Mouse (Mus musculus) large intestine, adult 2 months (tissue): ENCODE measurements around the gene Rcor3. TPM values are rescaled to one million over a fixed set of nuclear protein-coding genes. Genes with fewer than 3 reads are reported as not detected.
A peak's percentile ranks its signal among the peaks of the same experiment; 100 is the strongest.

Experiments
- DNase-seq: peaks from one replicate; pipeline ENCODE4 v3.0.0-alpha.2; 2012; ENCODE audit warnings: low read depth, low spot score
- WGBS: fragments of 180-500 bp; shearing (Covaris S2); methylation state at CpG from one replicate; pipeline ENCODE4 v1.1.7; 2018; 5-methylcytosine and 5-hydroxymethylcytosine counted together
- polyA plus RNA-seq: library from polyadenylated mRNA; depleted of rRNA; stranded (reverse); fragments of >200 nt; gene quantifications from 2 replicates; pipeline ENCODE4 v1.2.3, GENCODE M21; 2012

Rcor3 gene
- polyA plus RNA-seq, 1 experiment = 10.0 TPM

DNA sequence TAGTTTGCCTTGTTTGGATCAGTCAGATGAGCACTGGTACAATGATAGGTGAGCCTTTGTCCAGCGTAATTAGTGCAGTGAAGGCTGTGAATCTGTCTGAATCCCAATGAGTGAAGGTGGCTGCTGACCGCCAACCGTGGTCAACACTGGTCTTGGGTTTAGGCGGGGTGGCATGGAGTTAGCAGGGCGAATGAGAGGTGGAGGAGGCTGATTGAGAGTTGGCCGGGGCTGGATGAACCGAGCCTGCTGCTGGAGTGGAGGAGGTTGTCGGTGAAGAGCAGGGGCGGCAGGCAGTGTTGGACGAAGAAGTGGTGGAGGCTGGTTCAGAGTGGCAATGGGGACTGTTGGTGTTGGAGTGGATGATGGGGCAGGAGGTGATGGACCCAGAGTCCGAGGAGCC is 37.1 kb downstream of the Rcor3 start:
- no peak for DNase-seq
- WGBS = 94% methylated on average over 11 of the region's 11 CpGs

DNA sequence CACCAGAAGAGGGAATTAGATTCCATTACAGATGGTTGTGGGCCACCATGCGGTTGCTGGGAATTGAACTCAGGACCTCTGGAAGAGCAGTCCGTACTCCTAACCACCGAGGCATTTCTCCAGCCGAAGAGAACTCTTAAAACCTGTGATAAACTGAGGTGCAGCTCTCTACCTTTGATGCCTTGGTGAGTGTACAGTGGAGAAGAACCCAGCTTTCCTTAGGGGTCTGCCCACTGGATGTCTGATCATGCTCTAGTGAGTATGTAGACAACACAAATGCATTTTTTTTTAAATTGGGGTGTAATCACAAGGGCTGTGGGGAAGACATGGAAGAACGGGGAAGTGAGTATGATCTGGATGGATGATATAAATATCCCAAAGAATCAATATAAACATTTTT is 42.2 kb downstream of the Rcor3 start:
- 84% methylated on average over 5 of the region's 5 CpGs for WGBS
- no peak for DNase-seq

DNA sequence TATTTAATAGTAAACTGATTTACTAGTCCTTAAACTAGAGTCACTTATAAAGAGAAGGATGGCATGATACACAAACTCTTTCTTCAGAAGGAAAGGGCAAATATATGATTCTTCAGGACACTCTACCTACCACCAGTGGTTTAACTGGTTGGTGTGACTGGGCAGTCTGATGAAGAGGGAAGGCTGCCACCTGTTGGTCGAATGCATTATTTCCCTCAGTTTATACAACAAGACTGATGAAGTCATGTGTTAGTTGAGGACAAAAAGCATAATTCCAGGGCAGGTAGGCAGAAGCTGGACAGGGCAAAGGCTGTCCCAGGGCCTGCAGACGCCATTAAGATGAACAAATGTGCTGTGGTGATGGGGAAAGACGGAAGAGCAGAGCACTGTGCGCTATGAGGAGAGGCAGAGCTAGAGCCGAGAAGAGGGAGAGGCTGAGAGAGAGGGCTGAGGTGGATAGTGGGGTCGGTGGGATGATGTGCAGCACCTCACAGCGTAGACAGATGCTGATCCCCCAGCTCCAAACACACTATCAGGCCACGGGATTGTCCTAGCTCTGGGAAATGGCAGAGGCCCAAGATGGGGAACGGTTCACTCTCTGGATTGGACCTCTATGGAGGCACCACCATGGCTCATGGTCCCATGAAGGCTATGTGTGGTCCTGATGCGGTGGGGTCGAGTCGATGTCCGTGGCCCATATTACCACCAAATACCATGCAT is 43.3 kb downstream of the Rcor3 start:
- DNase-seq = no peak
- WGBS = 60% methylated on average over 13 of the region's 13 CpGs

DNA sequence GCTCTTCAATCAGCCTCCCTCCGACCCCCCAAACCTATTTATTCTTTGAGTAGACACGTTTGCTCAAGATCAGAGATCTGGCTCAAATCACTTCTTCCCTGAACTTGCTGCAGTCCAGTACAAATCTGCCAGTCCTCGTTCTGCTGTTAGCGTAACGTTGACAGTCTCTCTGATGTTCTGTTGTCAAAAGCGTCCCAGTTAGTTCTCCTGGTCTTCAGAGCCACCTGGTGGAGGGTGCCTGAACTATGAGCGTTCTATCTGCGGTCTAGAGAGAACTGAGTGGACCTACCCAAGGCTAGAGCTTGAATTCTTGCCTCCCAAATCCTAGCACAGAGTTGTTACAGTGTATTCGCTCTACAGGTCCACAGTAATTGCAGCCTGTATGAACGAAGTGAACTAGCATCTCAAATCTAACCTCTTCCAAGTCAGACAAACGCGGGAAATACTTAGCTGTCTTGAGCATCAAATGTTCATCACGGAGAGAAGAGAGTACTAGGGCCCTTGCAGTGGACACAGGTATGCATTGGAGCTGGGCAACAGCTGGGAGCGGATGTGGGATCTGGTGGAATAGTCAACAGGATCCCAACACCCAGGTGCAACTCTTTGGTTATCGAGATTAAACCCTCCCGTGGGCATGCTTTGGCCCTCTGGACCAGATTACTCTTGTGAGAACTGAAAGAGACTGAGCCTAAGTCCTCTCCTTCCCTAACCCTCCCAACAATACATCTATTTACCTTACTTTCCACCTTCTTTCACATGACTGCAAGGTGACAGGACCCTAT is 44.8 kb downstream of the Rcor3 start:
- DNase-seq = peak; percentile 76
- 31% methylated on average over 16 of the region's 16 CpGs for WGBS

DNA sequence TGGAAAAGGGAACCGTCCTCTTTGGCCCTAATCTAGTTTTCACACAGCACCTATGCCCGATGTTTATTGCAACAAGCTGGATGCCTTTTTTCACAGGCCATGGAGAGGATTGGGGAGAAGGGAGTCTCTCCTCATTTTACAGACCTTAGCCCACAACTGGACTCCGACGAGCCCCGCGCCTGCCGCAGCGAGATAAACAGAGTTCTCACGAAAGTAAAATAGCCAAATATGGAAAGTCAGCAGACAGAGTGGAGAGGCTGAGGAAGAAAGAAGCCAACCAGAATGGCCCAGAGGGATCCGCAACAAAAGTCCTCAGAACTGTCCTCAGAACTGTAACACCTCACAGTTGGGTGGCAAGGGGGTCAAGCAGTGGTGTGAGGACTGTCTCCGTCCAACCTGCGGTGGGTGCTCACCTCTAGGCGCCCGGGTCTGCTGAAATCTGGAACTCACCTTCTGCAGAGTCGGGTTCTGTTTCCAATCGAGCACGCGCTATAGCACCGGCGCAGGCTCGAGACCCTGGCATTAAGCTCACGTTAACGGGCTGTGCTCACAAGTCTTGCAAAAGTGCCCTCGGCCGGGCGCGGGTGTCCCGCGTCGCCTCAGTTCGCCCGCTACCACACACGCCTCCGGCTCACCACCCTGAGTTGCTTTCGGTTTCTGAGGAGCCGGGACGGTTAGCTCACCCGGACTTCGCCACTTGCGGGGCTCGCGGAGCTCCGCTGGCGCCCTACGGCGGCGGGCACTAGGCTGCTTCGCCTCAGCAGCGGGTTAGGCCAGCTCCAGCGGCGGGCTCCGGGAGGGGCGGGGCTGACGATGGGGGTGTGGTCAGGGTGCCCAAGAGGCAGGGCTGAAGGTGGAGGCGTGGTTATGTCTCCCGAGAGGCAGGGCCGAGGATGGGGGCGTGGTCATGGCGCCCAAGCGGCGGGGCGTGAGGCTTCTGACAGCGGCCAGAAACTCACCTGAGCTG is 45.8 kb downstream of the Rcor3 start, which contains the start of gene Traf5:
TSS of gene Traf5 (minus strand) at position 754 of the 967 bp plus-strand sequence.
- under 1% methylated on average over 63 of the region's 63 CpGs for WGBS
- DNase-seq = peak; percentile 84

DNA sequence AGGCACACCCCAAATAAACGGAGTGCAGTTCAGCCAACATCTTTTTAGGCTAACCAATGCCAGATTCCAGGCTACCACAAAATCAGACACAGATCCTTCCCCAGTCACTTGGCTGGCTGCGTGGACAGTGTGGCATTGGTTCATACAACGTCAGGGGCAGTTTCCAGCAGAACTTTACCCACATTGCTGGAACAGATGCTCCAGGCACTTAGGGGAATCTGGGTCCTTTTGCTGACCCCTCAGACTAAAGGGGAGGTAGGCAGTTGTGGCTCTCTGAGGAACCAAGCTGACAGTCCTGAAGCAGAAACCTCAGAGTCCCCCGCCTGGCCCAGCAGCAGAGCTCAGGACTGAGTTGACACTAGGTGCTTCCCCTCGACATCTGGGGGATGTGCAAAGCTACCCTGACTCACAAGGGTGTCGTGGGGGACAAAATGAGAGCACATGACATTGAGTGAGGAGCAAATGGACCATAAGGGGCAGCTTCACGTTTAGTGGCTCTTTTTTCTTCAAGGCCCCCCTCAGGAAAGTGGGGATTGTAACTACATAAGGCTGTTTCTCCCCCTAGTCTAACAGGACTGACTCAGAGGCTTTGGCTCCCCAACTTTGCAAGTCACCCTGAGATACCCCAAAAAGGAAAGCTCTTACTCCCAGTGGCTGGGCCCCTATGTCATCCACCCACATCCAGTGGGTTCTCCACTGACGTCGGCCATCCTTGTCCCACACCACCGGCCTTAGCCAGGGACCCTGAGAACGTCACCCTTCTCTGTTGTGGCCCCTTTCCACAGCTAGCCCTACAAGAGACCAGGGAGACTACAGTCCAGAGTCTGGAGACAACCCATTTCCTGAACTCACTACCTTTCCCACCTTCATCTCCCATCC is 46.9 kb downstream of the Rcor3 start:
- DNase-seq = no peak

DNA sequence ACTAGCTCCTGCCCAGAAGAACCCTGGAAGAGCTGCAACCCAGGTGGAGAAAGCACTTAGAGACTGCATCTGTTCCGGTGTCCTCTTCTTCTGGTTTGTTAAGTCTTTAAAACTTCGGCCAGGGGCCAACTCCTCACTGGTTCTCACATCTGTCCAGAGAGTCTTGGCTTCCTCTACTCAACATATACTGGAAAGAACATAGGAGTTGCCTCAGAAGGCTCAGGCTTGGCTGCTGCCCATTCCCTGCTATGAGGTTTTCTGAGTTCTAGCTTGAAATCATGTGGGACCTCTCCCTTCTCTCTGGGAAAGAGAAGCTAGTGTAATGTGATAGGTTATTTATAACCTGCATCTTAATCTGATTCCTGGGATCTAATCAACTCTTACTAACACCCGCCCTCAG is 47.6 kb downstream of the Rcor3 start:
- 52% methylated on average over 3 of the region's 3 CpGs for WGBS
- no peak for DNase-seq

More for the DNA sequence above, 46.9 kb downstream of the Rcor3 start:
- WGBS = 53% methylated on average over 11 of the region's 11 CpGs

DNA sequence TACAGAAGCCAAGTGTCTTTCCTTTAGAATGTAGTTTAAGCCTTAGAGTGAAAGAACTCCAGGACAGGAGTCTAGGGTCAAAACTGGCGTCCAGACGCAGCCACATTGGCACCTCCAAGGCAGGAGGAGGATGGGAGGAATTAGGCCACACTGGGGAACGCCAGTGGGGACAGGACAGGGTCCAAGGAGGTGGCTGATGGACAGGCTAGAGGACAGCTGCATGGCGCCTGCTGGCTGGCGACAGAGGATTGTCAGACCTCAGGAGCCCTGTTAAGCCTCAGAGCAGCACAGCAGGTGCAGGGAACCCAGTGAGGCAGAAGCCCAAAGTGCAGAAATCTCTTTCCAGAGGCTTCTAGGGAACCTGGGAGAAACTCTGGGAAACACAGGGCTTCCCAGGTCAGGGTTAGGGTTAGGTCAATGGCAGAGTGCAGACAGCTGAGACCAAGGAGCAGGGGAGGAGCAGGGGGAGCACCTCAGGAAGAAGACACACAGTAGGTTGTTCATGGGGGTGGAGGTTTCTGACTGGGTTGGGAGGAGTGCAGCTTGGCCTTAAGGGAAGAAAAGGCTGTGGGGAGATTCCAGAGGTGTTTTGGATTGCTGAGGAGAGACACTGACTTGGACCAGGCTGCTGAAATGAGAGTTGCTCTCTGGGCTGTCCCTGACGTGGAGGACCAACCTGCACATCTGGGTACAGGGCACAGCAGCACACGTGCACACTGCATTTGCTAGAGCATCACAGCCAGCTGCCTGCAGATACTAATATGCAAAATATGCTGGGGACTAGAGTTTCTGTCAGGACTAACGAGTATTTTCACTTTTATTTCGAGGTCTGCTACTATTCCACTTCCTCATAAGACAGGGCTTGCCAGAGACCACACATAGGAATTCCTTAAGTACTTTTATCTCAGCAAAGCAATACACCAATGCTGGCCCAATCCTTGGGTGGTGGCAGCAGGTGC is 48.4 kb downstream of the Rcor3 start:
- WGBS = 67% methylated on average over 9 of the region's 9 CpGs
- no peak for DNase-seq

DNA sequence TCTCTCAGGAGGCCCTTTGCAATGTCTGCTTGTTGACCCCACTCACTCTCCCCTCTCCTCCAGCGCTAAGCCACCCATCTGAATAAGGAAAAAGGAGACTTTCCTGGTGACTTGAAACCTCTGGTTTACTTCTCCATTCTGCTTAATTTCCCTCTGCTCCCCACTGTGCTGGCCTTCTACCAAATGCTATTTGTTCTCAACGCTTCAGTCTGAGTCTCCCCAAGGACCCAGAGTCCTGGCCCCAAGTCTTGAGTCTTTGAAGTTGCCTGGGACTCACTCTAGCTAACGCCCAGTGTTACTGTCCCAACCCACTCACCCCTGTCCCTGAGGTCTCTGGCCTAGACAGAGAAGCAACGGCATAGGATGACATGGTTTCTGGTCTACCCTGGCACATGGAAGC is 49.9 kb downstream of the Rcor3 start:
- DNase-seq = no peak
- WGBS = 82% methylated on average over 4 of the region's 4 CpGs

DNA sequence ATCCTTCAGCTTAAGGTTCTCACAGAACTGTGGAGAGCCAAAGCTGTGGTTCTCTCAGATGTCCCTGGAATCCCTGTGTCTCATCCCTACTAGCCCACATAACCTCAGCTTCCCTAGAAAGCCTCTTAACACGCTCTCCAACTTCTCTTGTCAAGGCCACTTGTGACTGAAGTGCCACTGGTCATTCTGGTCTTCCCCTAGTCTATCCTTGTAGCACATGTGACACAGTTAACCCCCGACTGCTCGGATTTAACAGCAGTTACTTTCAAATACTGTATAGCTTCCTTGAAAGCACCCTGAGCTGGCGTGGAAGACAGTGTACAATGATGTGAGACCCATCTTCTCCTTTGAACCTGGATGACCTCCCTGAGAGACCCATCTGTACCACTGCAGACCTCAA is 50.8 kb downstream of the Rcor3 start:
- no peak for DNase-seq
- WGBS = 59% methylated on average over 4 of the region's 4 CpGs

DNA sequence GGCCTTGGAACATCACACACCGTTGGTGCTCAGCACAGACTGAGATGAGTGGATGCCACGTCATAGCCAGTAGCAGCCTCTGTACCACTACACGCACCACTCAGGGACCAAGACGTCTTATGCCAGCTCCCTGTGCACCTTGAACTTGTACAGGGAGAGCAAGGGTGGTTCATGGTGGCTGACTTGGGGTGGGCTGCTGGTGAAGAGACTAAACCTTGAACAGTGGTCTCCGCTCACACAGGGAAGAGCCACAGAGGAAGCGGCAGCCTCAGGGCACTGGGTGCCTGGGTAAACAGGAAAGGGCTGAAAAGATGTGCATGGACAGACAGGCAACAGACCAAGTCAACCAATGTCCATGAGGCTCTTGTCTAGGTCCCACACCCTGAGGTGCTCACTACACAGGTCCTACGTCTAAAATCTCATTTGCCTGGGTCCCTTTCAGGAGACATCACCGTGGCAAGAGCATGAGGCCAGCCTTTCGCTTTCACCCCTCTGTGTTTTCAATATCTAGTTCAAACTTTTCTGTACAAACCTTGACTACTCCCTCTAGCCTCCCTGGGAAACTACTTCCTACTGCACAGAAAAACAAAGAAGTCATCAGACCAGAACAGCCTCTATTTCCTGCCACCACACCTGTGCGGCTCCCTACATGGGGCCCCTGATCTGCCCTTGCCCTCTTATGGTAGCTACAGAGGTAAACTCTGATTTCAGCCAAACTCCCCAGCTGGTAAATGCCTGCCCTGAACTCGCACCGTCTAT is 51.4 kb downstream of the Rcor3 start:
- no peak for DNase-seq
- 55% methylated on average over 12 of the region's 12 CpGs for WGBS

DNA sequence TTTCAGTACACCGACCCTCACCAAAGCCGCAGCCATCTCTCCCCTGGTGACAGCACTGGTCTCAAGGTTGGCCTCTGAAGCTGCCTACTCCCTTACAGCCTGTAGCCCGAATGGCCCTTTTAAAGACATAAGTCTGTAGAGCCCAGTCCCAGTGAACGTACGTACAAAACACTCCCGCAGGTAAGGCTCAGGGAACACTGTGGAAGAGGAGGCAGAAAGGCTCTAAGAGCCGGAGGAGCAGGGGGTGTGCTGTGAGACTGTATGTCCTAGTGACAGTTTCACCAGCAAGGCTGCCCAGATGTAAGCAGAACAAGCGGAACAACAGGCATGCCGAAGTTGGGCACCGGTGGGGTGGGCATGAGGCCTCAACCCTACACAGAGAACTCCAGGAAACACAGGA is 52.6 kb downstream of the Rcor3 start:
- no peak for DNase-seq
- WGBS = 92% methylated on average over 10 of the region's 10 CpGs

DNA sequence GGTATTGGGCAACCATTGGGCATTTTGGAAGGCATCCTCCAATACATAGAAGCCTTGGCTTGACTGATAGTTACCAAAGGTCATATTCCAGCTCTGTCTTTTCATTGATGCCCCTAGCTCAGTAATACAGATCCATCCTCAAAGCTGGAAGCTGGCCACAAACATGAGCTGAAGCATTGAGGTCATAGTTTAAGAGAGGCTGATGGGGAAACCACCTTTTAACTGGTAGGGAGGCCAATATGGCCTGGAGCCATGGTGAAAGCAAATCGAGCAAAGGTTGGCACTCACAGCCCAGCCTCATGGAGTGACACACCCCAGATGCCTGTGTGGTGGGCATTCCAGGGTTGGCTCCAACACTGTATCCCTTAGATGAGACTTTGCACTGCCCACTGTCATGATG is 55.2 kb downstream of the Rcor3 start:
- WGBS = 31% methylated on average over 1 of the region's 1 CpGs
- no peak for DNase-seq

DNA sequence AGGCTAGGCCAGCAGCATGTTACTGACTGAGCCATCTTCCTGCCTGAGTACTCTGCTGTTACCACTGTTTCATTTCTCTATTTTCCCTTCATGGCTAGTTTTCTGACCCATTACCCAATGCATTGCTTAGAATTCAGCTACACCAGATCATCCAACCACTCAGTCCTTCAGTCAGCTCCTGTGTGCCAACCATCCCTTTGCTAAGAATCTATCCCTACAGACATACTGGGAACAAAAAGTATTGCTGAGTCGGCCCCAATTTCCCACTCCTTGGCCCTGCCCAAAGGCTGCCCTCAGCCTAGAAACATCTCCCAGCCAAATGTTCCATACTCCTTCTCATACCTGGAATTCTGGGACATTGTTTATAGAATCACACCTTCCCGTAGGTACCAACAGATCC is 56.7 kb downstream of the Rcor3 start:
- 98% methylated on average over 2 of the region's 2 CpGs for WGBS
- no peak for DNase-seq

DNA sequence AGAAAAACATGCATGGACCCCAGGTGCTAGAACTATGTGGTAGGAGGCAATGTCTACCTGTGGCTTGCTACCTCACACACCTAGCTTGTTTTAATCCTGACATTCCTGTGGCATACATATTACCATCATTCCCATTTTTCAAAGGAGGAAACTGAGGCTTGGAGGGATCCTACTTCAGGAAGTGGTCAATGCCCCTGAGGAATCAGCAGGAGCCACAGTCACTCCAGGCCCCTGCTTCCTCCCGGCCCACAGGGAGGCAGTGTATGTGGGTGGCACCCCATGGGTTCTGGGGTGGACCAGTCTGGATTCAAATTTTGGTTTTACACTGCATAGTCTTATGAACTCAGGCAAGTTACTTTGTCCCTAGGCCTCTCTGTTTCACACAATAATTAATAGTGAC is 58.7 kb downstream of the Rcor3 start:
- 68% methylated on average over 1 of the region's 1 CpGs for WGBS
- DNase-seq = no peak

DNA sequence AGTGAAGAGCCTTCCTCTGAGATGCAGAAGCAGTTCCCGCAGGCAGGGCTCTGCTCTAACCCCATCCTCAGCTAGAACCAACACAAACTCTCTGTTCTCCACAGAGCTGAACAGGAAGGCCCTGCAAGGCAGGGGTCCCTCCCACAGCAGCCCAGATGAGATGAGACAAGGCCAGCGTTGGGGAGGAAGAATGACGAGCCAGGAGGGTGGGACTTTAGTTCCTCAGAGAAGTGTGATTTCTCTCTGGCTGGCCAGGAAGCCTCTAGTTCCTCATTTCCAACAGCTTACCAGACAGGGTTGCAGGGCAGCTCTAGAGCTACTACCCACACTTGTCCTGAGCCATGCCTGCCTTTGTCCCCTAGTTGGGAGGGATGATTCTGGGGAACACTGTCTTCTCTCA is 59.5 kb downstream of the Rcor3 start:
- WGBS = 44% methylated on average over 3 of the region's 3 CpGs
- DNase-seq = no peak

DNA sequence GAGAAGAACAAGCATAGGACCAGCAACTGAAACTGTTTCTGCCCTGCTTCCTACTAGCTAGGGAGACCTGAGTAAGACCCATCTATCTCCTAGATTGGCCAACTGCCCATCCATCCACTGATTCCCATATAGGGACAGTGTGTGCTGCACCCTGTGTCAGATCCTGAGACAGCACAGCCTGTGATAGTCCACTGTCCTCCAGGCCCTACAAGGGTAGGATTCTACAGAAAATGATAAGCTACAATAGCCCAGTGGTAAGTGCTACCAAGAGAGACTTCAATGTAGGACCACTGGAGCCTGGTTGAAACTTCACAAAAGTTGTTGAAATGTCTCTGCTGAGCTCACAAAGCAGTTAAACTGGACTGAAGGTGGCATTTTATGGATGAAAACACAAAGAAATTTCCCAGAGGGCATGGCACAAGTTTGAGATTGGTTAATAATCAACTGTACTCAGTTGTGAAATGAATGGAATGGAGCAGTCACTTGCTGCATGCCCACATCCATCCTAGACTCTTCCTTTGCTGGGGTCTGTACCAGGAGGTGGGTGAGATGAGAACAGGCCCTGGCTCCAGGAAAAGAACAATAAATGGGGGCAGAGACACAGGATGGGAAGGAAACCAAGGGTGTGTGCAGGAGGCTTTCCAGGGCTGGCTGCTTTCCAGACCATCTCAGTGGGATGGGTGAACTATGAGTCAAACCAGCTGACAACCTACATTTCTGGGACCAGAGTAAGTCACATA is 60.9 kb downstream of the Rcor3 start:
- DNase-seq = no peak
